Mouse (Mus musculus): ENCODE results near the gene Zfp990. TPM values are rescaled to one million over a fixed set of nuclear protein-coding genes. Genes with fewer than 3 reads are reported as not detected.

The Zfp990 gene
- polyA plus RNA-seq (2014; fragmentation: Illumina TruSeq; extraction: RNeasy Lipid Tissue Mini Kit (QIAGEN cat#74804); ENCODE audit: insufficient read depth, low read depth, low replicate concordance): not detected

DNA sequence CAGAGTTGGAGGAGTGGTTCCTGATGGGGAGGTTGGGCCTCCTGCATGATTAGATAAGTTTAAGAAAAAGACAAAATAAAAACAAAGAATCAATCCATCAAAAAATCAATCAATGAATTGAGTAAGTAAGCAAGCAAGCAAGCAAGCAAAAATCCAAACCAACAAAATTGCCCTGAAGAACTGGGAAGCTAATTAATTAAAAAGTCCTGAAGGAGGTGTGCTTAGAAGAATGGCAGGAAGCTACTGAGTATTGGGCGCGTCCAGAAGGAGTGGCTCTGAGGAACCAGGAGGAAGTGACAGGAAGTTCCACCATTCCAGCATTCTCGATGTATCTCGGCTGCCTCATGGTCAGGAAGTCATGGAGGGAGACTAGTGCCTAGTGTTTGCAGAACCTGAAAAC, at the start of gene Zfp990:
Gene Zfp990 (plus strand): TSS at position 301 of the 400 bp plus-strand sequence.

DNA sequence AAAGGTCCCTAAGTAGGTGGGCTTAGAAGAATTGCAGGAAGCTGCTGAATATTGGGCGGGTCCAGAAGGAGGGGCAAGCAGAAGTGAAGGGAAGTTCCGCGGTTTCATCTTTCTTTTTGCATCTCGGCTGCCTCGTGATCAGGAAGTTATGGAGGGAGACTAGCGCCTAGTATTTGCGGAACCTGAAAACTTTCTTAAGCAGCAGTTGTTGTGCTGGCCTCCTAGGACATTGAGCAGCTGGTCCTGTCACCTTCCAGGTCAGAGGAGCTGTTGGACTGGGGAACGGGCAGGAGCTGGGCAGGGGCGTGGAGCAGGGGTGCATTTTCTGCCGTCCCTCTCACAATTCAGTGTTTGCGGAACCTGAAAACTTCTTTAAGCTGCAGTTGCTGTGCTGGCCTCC, 74.5 kb downstream of the Zfp990 start, which contains the start of gene Gm13212:
Gene Gm13212 (plus strand): TSS at position 89 of the 400 bp plus-strand sequence.

Other genes starting within 250 kb of the Zfp990 start
- gene Tnfrsf8, start 195.6 kb upstream of the Zfp990 start, polyA plus RNA-seq (2014; fragmentation: Illumina TruSeq; extraction: RNeasy Lipid Tissue Mini Kit (QIAGEN cat#74804); ENCODE audit: insufficient read depth, low read depth, low replicate concordance): 0.35 TPM
- gene Gm13212, start 74.4 kb downstream of the Zfp990 start, polyA plus RNA-seq (2014; fragmentation: Illumina TruSeq; extraction: RNeasy Lipid Tissue Mini Kit (QIAGEN cat#74804); ENCODE audit: insufficient read depth, low read depth, low replicate concordance): 1.7 TPM
- gene Zfp980, start 159.9 kb downstream of the Zfp990 start, polyA plus RNA-seq (2014; fragmentation: Illumina TruSeq; extraction: RNeasy Lipid Tissue Mini Kit (QIAGEN cat#74804); ENCODE audit: insufficient read depth, low read depth, low replicate concordance): not detected